Mouse (Mus musculus) left cerebral cortex, adult 2 months (tissue): ENCODE results near the gene Lmbrd2. TPM values are rescaled to one million over a fixed set of nuclear protein-coding genes. Genes with fewer than 3 reads are reported as not detected.
A peak's percentile ranks its signal among the peaks of the same experiment; 100 is the strongest.
"Not testable (repeated sequence)": the region's sequence is repeated elsewhere in the genome, so short reads cannot be mapped to it uniquely, and the experiment has no call there.

Experiments used
- DNase-seq, 2 experiments: peaks; one replicate each; pipeline ENCODE4 v3.0.0; 2021 to 2022; ENCODE audit warnings: low spot score in 2 of 2, mixed read lengths in 1 of 2; ENCODE audit errors: extremely low spot score in 1 of 2
- H3K27ac ChIP-seq: fragments of 200-600 bp; 2 replicates; pipeline ENCODE4 v1.8.1; 2022
- H3K4me3 ChIP-seq: fragments of 200-600 bp; 2 replicates; pipeline ENCODE4 v1.8.1; 2022
- CTCF ChIP-seq: fragments of 200-600 bp; IDR thresholded peaks from 2 replicates; pipeline ENCODE4 v1.8.1; 2022; ENCODE audit warnings: antibody characterized with exemption, mild to moderate bottlenecking, moderate library complexity
- intact Hi-C: fragments of 180-260 bp; cut with DNase I; formaldehyde crosslinking; loops from one replicate; pipeline ENCODE4 v1.15.1; 2025
- total RNA-seq, 2 experiments: library from RNA; stranded (reverse); gene quantifications; 2 replicates each; pipeline ENCODE4 v1.2.3; 2021

Lmbrd2 gene
- total RNA-seq, 2 experiments from 2014 or later: 64.0 to 72.3 TPM

DNA sequence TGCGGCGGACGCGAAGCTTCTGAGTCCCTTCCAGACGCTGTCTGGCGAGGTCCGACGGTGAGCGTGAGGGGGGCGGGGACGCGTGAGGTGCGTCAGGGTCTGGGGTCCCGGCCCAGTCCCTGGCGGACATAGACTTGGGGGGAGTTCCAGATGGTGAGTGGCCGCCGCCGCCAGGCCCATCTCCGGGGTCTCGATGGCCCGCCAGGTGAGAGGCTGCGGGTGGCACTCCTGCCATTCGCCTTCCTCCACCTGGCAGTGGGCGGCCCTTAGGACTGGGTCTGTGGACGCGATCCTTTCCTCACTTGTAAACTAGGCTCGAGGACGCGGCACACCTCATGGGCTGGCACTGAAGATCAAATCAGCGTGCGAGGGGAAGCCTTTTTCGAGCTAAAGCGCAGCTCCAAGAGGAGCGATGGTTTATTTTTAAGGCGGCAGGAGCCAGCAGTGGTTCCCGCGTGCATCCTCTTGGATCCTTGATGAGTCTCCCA, 378 bp downstream of the Lmbrd2 start:
- Histone ChIP-seq H3K27ac (peak overlapping the region; percentile 91), H3K4me3 (peak overlapping the region; percentile 91)
- peak in 1 of 2 experiments; percentile 61 for DNase-seq
- intact Hi-C loops: loop anchor here (5.0 kb wide), 1 partner anchor 1347 kb away; the partner anchor contains the start of genes Brix1 and Rad1
- no peak for TF ChIP-seq CTCF

DNA sequence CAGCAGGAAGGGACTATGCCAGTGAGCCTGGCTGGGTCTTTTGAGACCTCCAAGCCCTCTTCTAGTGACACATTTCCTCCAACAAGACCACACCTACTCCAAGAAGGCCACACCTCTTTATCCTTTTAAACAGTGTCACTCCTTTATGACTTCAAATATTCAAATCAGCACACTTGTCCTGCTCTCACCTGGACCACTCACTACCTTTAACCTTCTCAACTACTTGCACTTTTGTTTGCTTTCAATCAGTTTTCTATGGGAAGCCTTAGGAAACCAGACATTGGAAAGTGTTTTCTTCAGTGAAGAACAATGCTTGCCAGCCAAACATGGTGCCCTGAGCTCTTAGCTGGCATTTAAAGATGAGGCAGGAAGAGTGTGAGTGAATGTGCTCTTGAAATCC, 15.0 kb downstream of the Lmbrd2 start, which contains the start of gene Skp2:
Gene Skp2 (minus strand): TSS at position 101 of the 400 bp plus-strand sequence.
- Histone ChIP-seq H3K4me3 (no peak within 1 kb of the TSS), H3K27ac (no peak within 1 kb of the TSS)
- intact Hi-C loops: no loop called here
- no peak for DNase-seq
- TF ChIP-seq CTCF: no peak

DNA sequence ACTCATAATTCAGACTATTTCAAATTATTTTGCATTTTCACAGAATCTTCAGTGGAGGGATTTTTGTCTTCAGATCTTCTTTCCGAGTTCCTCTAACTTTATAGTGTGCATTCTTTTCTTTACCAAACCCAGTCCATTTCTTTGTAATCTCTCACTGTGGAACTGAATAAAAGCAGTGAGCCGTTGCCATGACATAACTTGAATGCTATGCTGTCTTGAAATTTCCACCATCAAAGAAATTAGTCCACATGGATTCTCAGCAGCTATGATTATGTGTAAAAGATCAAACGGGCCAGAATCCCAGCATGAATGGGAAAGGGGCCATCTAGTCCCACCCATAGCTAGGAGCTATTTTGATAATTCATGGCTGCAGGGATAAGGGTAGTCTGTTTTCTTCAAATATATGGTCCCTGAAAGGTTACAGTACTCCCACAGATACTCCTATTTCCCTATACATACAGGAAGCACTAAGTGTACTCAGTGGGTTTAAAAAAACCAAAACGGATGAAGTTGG, 22.3 kb downstream of the Lmbrd2 start:
- Histone ChIP-seq H3K27ac (no peak overlapping the region), H3K4me3 (no peak overlapping the region)
- intact Hi-C loops: no loop called here
- TF ChIP-seq CTCF: no peak
- DNase-seq: no peak

DNA sequence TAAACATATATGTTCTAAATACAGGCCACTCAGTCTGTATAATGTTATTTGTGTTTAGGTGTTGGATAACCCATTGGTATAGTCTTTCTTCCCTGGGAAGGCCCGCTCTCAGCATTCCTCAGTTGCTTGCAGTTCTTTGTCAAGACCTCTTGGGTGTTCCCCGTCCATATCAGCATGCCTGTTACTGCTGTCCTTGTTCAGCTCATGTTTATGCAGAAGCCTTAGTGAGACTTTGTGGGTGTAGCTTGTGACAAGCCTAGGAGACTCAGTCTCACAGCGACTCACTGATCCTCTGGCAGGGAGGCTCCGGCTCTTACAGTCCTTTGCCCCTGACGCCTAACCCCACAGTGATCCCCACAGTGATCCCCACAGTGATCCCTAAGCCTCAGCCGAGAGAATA, 23.8 kb downstream of the Lmbrd2 start:
- Histone ChIP-seq H3K27ac (no peak overlapping the region), H3K4me3 (no peak overlapping the region)
- DNase-seq: no peak
- intact Hi-C loops: no loop called here
- TF ChIP-seq CTCF: no peak; the same call in none of the 2 replicates

DNA sequence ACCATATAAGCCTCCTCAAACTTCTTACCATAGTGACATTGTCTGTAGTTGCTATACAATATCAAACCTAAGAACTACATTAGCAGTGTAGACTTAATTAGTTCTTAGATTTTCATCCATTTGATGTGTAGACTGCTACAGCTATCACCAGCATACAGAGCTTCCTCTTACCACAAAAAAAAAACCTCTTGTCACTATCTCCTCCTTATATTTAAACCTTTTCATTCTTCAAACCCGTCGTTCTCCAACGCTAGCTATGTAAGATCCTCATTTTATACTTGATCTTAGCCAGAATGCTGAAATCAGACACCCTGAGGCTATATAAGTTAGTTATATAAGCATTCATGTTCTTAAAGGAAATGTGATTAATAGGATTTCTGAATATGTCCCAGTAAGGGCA, 36.7 kb downstream of the Lmbrd2 start:
- intact Hi-C loops: no loop called here
- DNase-seq: no peak
- no peak for TF ChIP-seq CTCF
- Histone ChIP-seq H3K4me3 (no peak overlapping the region), H3K27ac (no peak overlapping the region)

DNA sequence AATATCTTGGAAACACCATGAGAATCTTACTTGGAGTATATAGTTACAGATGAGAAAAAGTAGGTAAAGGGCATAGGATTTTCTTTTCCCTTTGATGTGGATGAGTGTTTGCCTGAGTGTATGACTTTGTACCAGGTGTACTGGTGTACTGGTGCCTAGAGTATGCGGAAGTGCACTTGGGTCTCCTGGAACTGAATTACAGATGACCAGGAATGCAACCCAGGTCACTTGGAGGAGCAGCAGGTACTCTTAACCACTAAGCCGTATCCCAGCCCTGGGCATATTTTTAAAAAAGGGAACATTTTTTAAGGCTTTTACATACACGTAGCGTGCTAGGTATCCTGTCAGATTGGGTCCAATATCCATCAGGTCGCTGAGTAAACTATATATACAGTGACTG, 43.6 kb downstream of the Lmbrd2 start:
- no peak for TF ChIP-seq CTCF
- intact Hi-C loops: no loop called here

DNA sequence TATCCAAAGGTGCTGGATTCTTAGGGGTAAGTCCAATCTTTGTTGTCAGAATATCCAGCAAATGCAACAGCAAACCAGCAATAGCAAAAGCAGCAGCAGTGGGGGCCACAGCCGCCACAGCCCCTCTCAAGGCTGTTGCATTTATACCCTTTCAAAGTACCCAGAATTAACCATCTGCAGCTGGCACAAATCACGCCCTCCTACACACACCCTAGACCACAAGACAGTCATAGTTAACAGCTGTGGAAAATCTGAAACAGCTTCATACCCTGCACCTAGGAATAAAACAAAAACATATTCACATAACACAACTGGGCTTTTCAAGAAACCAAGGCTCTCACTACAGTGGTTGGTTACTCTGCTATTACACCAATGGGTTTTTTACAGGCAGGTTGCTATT, 49.4 kb downstream of the Lmbrd2 start:
- TF ChIP-seq CTCF: no peak
- DNase-seq: no peak
- H3K27ac ChIP-seq: no peak overlapping the region
- intact Hi-C loops: no loop called here
- H3K4me3 ChIP-seq: no peak overlapping the region

More for the DNA sequence above, 43.6 kb downstream of the Lmbrd2 start:
- Histone ChIP-seq H3K4me3 (no peak overlapping the region), H3K27ac (no peak overlapping the region)
- DNase-seq: no peak

DNA sequence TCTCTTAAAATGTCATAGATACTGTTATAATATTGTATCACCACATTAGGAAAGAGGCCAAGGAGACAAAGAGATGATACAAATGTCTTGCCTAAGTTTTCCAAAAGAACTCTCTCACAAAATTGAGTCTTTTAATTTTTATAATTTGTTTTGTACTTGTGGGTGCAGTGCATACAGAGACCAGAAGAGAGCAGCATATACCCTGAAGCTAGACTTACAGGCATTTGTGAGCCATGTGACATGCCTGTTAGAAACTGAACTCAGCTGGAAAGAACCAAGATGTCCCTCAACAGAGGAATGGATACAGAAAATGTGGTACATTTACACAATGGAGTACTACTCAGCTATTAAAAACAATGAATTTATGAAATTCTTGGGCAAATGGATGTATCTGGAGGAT, 52.3 kb downstream of the Lmbrd2 start:
- intact Hi-C loops, H3K4me3 ChIP-seq, H3K27ac ChIP-seq, DNase-seq: not testable (repeated sequence)
- peak; percentile 38 for TF ChIP-seq CTCF

DNA sequence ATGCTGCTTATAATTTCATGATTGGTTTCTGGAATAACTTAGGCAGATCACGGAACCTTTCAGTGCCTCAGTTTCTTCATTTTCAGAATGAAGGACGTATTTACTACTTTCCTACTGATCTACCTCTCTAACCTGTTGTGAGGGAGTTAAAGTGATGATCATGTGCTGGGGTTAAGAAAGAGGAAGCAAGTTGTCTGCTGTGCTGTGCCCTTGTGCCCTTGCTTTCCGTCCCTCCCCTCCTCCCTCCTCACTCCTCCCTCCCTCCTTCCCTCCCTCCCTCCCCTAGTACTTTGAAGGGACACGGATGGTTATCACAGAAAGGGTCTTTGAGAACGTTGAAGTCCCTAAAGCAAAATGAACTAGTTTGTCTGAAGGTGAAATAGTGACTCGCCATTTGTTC, 58.1 kb downstream of the Lmbrd2 start:
- TF ChIP-seq CTCF: no peak
- DNase-seq: no peak
- intact Hi-C loops: no loop called here
- Histone ChIP-seq H3K27ac (no peak overlapping the region), H3K4me3 (no peak overlapping the region)

DNA sequence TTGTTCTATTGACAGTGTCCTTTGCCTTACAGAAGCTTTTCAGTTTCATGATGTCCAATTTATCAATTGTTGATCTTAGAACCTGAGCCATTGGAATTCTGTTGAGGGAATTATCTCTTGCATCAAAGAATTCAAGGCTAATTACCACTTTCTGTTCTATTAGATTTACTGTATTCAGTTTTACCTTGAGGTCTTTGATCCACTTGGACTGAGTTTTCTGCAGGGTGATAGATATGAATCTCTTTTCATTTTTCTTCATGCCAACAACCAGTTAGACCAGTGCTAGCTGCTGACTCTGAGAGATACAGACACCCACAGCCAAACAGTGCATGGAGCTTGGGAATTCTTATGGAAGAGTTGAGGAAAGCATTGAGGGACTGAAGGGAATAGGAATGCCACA, 71.5 kb downstream of the Lmbrd2 start:
- intact Hi-C loops: no loop called here

DNA sequence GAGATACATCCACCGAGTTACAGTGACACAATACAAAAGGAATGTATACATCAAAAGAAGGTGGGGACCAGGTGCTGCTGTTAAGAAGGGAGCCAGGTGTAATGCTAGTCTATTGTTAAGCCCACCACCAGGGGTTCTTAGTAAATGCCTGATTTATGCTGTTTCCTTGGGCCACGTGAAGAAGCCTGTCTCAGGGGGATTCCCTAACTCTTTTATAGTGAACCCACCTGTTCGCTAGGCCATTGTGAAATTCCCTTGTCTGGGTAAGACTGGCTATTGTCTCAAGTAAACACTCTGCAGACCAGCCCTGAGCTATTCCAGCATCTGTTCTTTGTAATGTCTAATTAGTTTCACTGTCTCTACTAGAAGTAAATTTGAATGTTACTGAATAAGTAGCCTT, 72.7 kb downstream of the Lmbrd2 start:
- intact Hi-C loops, DNase-seq, H3K4me3 ChIP-seq, H3K27ac ChIP-seq: not testable (repeated sequence)

More for the DNA sequence above, 71.5 kb downstream of the Lmbrd2 start:
- no peak overlapping the region for H3K4me3 ChIP-seq
- no peak for TF ChIP-seq CTCF
- no peak overlapping the region for H3K27ac ChIP-seq
- DNase-seq: no peak

DNA sequence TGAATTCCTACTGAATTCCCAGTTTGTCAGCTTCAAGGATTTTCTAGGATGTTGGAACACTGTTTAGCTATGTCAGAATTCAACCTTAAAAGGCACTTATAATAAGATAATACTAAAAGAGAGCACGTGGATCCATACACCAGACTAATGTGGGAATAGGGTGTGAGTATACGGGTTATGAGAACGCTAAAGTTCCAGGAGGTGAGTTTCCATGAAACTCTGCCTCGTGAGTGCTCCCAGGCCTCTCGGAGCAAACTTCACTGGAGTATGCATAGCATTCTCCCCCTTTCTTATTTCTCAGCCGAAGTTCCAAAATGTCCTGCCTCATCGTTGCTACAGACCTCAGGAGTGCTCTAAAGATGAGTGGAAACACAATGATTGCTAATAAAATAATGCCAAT, 73.1 kb downstream of the Lmbrd2 start:
- DNase-seq, H3K27ac ChIP-seq, H3K4me3 ChIP-seq, intact Hi-C loops: not testable (repeated sequence)

DNA sequence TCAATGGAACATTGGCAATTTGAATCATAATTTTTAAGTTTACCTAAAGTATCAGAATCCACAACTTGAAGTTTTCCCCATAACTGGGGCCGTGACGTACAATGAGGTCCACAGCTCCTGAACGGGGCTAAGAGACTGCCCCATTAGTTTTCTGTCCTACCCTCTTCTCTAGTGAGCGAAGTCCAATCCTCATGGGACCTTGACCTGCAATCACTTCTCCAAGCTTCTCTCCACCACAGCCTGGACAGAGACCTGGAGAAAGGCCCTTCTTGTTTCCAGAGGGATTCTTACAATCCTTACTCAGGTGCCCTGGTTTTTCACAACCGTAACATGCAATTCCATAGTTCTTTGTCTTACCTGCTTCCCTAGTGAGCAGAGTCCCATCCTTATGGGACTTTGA, 76.1 kb downstream of the Lmbrd2 start:
- Histone ChIP-seq H3K4me3 (no peak overlapping the region), H3K27ac (no peak overlapping the region)
- no peak for TF ChIP-seq CTCF
- no peak for DNase-seq
- intact Hi-C loops: loop anchor here (1.0 kb wide), 1 partner anchor 12 kb away; no protein-coding TSS in a partner anchor

DNA sequence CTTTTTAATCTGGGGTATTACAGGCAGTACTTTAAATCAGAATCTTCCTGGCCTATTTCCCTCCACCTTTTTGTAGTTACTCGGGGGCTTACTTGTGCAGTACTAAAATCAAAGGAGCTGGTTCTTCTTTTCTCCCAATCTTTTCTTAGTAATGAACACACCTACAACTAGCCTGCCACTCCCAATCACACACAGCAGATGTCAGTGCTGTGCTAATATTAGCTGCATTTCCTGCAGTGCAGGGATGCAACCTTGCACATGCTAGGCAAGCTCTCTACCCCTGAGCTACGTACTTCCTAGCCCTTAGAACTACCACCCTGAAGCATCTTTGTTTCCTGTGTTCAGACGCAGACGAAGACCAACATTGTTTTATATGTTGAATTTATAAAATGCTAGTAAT, 90.6 kb downstream of the Lmbrd2 start:
- DNase-seq, intact Hi-C loops, H3K4me3 ChIP-seq, H3K27ac ChIP-seq: not testable (repeated sequence)
